Mouse (Mus musculus) MEL (cell line): ENCODE measurements at regions not wholly inside any gene's neighbourhood (a gene's known extent, or its start where the extent isn't known, plus 50 kb on each side); places are given as distances from the start of the nearest gene placed in this dataset.

ENCODE experiments used
- DNase-seq: peaks from one replicate; pipeline ENCODE4 v3.0.0; 2011; ENCODE audit warnings: low read depth, low spot score
- H3K27ac ChIP-seq: 2 replicates; pipeline ENCODE4 v1.5.1; 2012; ENCODE audit warnings: low read depth, mild to moderate bottlenecking, control low read depth, low read length, moderate library complexity; ENCODE audit not compliant: control insufficient read depth
- H3K27me3 ChIP-seq, 2 experiments: fragments of 150-350 bp in 1 of 2; sonication (generic) in 1 of 2; 2 replicates each; pipeline ENCODE4 v1.6.1; 2012; ENCODE audit warnings: low read length in 2 of 2, mild to moderate bottlenecking in 2 of 2, improper control_type of control experiment in 1 of 2, moderate library complexity in 1 of 2; ENCODE audit not compliant: insufficient read depth in 2 of 2, control insufficient read depth in 1 of 2
- H3K36me3 ChIP-seq, 2 experiments: 2 replicates each; pipeline ENCODE4 v1.6.1; 2012 to 2014; ENCODE audit warnings: low read length in 2 of 2, improper control_type of control experiment in 1 of 2, inconsistent platforms in 1 of 2, mild to moderate bottlenecking in 1 of 2; ENCODE audit not compliant: insufficient read depth in 2 of 2, control insufficient read depth in 1 of 2
- H3K4me1 ChIP-seq, 2 experiments: fragments of 150-350 bp in 1 of 2; sonication (generic) in 1 of 2; 2 replicates each; pipeline ENCODE4 v1.6.1; 2012; ENCODE audit warnings: low read length in 2 of 2, improper control_type of control experiment in 1 of 2, mild to moderate bottlenecking in 1 of 2; ENCODE audit not compliant: insufficient read depth in 2 of 2, control insufficient read depth in 1 of 2
- H3K4me3 ChIP-seq, 2 experiments: fragments of 150-350 bp in 1 of 2; sonication (generic) in 1 of 2; 2 replicates each; pipeline ENCODE4 v1.5.1; 2012; ENCODE audit warnings: low read depth in 2 of 2, low read length in 2 of 2, mild to moderate bottlenecking in 2 of 2, moderate library complexity in 2 of 2, control low read depth in 1 of 2, improper control_type of control experiment in 1 of 2; ENCODE audit not compliant: control insufficient read depth in 1 of 2, insufficient read depth in 1 of 2
- H3K79me2 ChIP-seq: 2 replicates; pipeline ENCODE4 v1.6.1; 2012; ENCODE audit warnings: mild to moderate bottlenecking, low read length, moderate library complexity; ENCODE audit not compliant: control insufficient read depth, poor library complexity, insufficient read depth
- H3K9ac ChIP-seq: 2 replicates; pipeline ENCODE4 v1.6.1; 2012; ENCODE audit warnings: low read depth, mild to moderate bottlenecking, control low read depth, low read length, moderate library complexity; ENCODE audit not compliant: control insufficient read depth, poor library complexity, severe bottlenecking
- H3K9me3 ChIP-seq: fragments of 150-350 bp; sonication (generic); replicated peaks from 2 replicates; pipeline ENCODE4 v1.6.1; 2012; ENCODE audit warnings: mild to moderate bottlenecking, low read length, improper control_type of control experiment, moderate library complexity; ENCODE audit not compliant: insufficient read depth
- BHLHE40 ChIP-seq: IDR thresholded peaks from 2 replicates; pipeline ENCODE4 v1.6.1; 2012; ENCODE audit warnings: low read depth, mild to moderate bottlenecking, inconsistent platforms, low read length, improper control_type of control experiment, borderline replicate concordance
- E2F4 ChIP-seq: IDR thresholded peaks from 2 replicates; pipeline ENCODE4 v1.6.1; 2011; ENCODE audit warnings: low read depth, low read length, improper control_type of control experiment, borderline replicate concordance
- ELF1 ChIP-seq: IDR thresholded peaks from 2 replicates; pipeline ENCODE4 v1.6.1; 2014; ENCODE audit warnings: low read depth, mild to moderate bottlenecking, inconsistent platforms, low read length, improper control_type of control experiment, moderate library complexity
- EP300 ChIP-seq, 2 experiments: IDR thresholded peaks; 2 replicates each; pipeline ENCODE4 v1.6.1; 2011; ENCODE audit warnings: improper control_type of control experiment in 2 of 2, low read length in 2 of 2, low read depth in 1 of 2, mild to moderate bottlenecking in 1 of 2
- GABPA ChIP-seq: IDR thresholded peaks from 2 replicates; pipeline ENCODE4 v1.6.1; 2012; ENCODE audit warnings: low read depth, mild to moderate bottlenecking, inconsistent platforms, low read length, improper control_type of control experiment, moderate library complexity
- JUND ChIP-seq: IDR thresholded peaks from 2 replicates; pipeline ENCODE4 v1.6.1; 2011; ENCODE audit warnings: low read depth, mild to moderate bottlenecking, improper control_type of control experiment, low read length
- MAFK ChIP-seq: IDR thresholded peaks from 2 replicates; pipeline ENCODE4 v1.6.1; 2011; ENCODE audit warnings: low read depth, mild to moderate bottlenecking, low read length, improper control_type of control experiment, borderline replicate concordance
- MAZ ChIP-seq: IDR thresholded peaks from 2 replicates; pipeline ENCODE4 v1.6.1; 2012; ENCODE audit warnings: low read depth, mild to moderate bottlenecking, inconsistent platforms, low read length, improper control_type of control experiment
- MEF2A ChIP-seq: IDR thresholded peaks from 2 replicates; pipeline ENCODE4 v1.6.1; 2014; ENCODE audit warnings: low read depth, mild to moderate bottlenecking, inconsistent platforms, low read length, improper control_type of control experiment; ENCODE audit not compliant: poor library complexity, insufficient replicate concordance, severe bottlenecking; ENCODE audit errors: extremely low read depth
- NELFE ChIP-seq: IDR thresholded peaks from 2 replicates; pipeline ENCODE4 v1.6.1; 2011; ENCODE audit warnings: low read depth, low read length, improper control_type of control experiment
- NRF1 ChIP-seq: IDR thresholded peaks from 2 replicates; pipeline ENCODE4 v1.6.1; 2014; ENCODE audit warnings: low read depth, mild to moderate bottlenecking, inconsistent platforms, low read length, improper control_type of control experiment, moderate library complexity; ENCODE audit not compliant: poor library complexity, insufficient read depth, severe bottlenecking
- POLR2AphosphoS2 ChIP-seq: IDR thresholded peaks from 2 replicates; pipeline ENCODE4 v1.6.1; 2011; ENCODE audit warnings: low read length, improper control_type of control experiment
- POLR2AphosphoS5 ChIP-seq: IDR thresholded peaks from 2 replicates; pipeline ENCODE4 v1.6.1; 2012; ENCODE audit warnings: low read depth, borderline replicate concordance, mild to moderate bottlenecking, inconsistent platforms, low read length, moderate library complexity, mixed read lengths
- SIN3A ChIP-seq: IDR thresholded peaks from 2 replicates; pipeline ENCODE4 v1.6.1; 2012; ENCODE audit warnings: low read length, improper control_type of control experiment, inconsistent platforms
- SMC3 ChIP-seq: IDR thresholded peaks from 2 replicates; pipeline ENCODE4 v1.6.1; 2011; ENCODE audit warnings: low read depth, low read length, improper control_type of control experiment
- UBTF ChIP-seq: IDR thresholded peaks from 2 replicates; pipeline ENCODE4 v1.6.1; 2012; ENCODE audit warnings: low read depth, mild to moderate bottlenecking, inconsistent platforms, low read length, improper control_type of control experiment, moderate library complexity, borderline replicate concordance; ENCODE audit not compliant: insufficient read depth
- USF1 ChIP-seq: IDR thresholded peaks from 2 replicates; pipeline ENCODE4 v1.6.1; 2014; ENCODE audit warnings: low read depth, mild to moderate bottlenecking, inconsistent platforms, low read length, improper control_type of control experiment, moderate library complexity

- Histone ChIP-seq H3K4me1 (no peaks in the 10 kb centered on the region), H3K4me3 (no peak overlapping the region), H3K27ac (no peak overlapping the region), H3K9me3 (no peaks in the 10 kb centered on the region), H3K36me3 (no peaks in the 10 kb centered on the region), H3K79me2 (no peaks in the 10 kb centered on the region), H3K9ac (no peak overlapping the region), H3K27me3 (no peaks in the 10 kb centered on the region)
- TF ChIP-seq NELFE (no peak), JUND (no peak), E2F4 (no peak), MAZ (no peak)
- DNase-seq, result no peak
Measured at GRCm38 (mm10) chr4:97117016-97117415, 66.0 kb downstream of the Gm10192 start.

GRCm38 (mm10) chr4:97102752-97103052, 80.3 kb downstream of the Gm10192 start:
- Histone ChIP-seq H3K4me3 (no peak overlapping the region), H3K27ac (no peak overlapping the region), H3K9me3 (no peaks in the 10 kb centered on the region), H3K9ac (no peak overlapping the region), H3K79me2 (no peaks in the 10 kb centered on the region), H3K36me3 (no peaks in the 10 kb centered on the region), H3K27me3 (no peaks in the 10 kb centered on the region), H3K4me1 (no peaks in the 10 kb centered on the region)
- TF ChIP-seq EP300 (IDR thresholded peaks at IDR 0.05; ENCODE audit: low read depth in 1 of 2, low read length in 2 of 2) (no peak), NRF1 (no peak), MEF2A (no peak), UBTF (no peak), SMC3 (no peak), ELF1 (no peak), SIN3A (no peak), GABPA (no peak), MAFK (no peak), POLR2AphosphoS2 (no peak), USF1 (no peak), BHLHE40 (no peak), POLR2AphosphoS5 (no peak)
- no peak for DNase-seq
